Mouse (Mus musculus): Measurements from ENCODE around the gene Sec24d. TPM values are rescaled to one million over a fixed set of nuclear protein-coding genes. Genes with fewer than 3 reads are reported as not detected.
"Not testable (repeated sequence)": the region's sequence is repeated elsewhere in the genome, so short reads cannot be mapped to it uniquely, and the experiment has no call there.

The Sec24d gene
- polyA plus RNA-seq, 1 experiment from 2014 or later, result 88.0 TPM

DNA sequence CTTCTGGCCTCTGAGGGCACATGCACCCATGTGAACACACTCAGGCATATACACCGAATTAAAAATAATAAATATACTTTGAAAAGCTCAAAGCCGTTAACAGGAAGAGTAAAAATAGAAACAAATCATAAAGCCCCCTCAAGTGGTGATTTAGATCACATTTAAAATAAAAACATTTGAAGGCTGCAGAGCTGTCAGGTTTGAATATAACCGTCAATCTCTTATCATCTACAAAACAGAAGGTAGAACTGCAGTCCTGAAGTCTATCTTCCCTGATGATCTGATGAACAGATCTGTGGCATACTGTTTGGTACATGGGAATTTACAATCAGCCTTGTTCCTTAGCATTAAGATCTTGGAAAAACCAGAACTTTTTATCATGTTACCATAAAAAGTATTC lies 109.3 kb downstream of the Sec24d start:
- Histone ChIP-seq H3K4me3 (ENCODE audit: low read depth, low read length) (no peak overlapping the region), H3K9ac (ENCODE audit: low read length) (no peak overlapping the region), H3K9me3 (ENCODE audit: control insufficient read depth, low read length) (no peaks in the 10 kb centered on the region), H3K27ac (ENCODE audit: low read depth) (no peak overlapping the region), H3K36me3 (ENCODE audit: control insufficient read depth, insufficient read depth, low read length) (peaks cover 54% of the 10 kb centered on the region), H3K27me3 (replicated peaks; ENCODE audit: control insufficient read depth, insufficient read depth, low read length) (no peaks in the 10 kb centered on the region), H3K4me1 (replicated peaks; ENCODE audit: control insufficient read depth, insufficient read depth, low read length) (no peaks in the 10 kb centered on the region), H3K4me2 (ENCODE audit: low read length) (no peak overlapping the region)
- ATAC-seq (replicated peaks; ENCODE audit: low FRiP score, low TSS enrichment, low read depth) (no peak), DNase-seq (ENCODE audit: low spot score) (no peak)
- 92% methylated on average over 3 of the region's 3 CpGs for WGBS

DNA sequence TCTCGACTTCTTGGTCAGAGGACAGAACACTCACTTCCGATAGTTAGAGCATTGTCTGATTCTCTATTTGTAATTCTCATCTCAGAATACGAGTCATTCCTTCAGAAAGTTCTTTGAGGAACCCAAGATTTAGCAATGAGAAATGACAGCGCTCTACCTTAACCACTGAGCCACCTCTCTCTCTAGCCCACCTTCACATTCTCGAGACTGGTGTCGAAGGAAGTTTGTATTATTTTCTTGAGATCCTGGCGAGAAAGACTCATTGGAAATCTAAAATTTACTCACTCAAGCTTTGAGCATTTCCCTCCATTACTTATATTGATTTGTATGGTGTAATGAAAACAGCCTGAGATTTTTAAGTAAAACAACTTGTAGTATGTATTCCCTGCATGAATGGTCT lies 117.2 kb downstream of the Sec24d start:
- 88% methylated on average over 7 of the region's 7 CpGs for WGBS
- DNase-seq (ENCODE audit: low spot score) (no peak), ATAC-seq (replicated peaks; ENCODE audit: low FRiP score, low TSS enrichment, low read depth) (no peak)
- H3K4me3 ChIP-seq (ENCODE audit: low read depth, low read length), result no peak overlapping the region
- H3K27me3 ChIP-seq (replicated peaks; ENCODE audit: control insufficient read depth, insufficient read depth, low read length), result no peaks in the 10 kb centered on the region
- peak overlapping the region; percentile 79 for H3K4me2 ChIP-seq (ENCODE audit: low read length)
- no peak overlapping the region for H3K27ac ChIP-seq (ENCODE audit: low read depth)
- H3K36me3 ChIP-seq (ENCODE audit: control insufficient read depth, insufficient read depth, low read length), result peaks cover 18% of the 10 kb centered on the region
- no peaks in the 10 kb centered on the region for H3K9me3 ChIP-seq (ENCODE audit: control insufficient read depth, low read length)
- peaks cover 13% of the 10 kb centered on the region for H3K4me1 ChIP-seq (replicated peaks; ENCODE audit: control insufficient read depth, insufficient read depth, low read length)
- peak overlapping the region; percentile 54; the same call in 1 of the 2 replicates for H3K9ac ChIP-seq (ENCODE audit: low read length)

DNA sequence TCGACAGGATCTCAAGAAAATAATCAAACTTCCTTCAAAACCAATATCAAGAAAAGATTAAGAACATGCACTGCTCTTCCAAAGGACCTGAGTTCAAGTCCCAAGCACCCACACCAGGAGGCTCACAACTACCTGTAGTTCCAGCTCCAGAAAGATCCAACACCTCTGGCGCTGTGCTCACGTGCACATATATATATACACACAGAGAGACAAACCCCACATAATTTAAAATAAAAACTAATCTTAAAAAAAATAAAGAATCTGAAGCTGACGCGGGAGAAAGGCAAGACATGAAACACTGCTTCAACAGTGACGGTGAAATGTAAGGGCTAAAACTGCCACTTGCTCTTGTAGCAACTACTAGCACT lies 117.8 kb downstream of the Sec24d start:
- Histone ChIP-seq H3K27ac (ENCODE audit: low read depth) (peak overlapping the region; percentile 78; the same call in 1 of the 2 replicates), H3K9ac (ENCODE audit: low read length) (peak overlapping the region; percentile 54), H3K4me2 (ENCODE audit: low read length) (peak overlapping the region; percentile 79), H3K36me3 (ENCODE audit: control insufficient read depth, insufficient read depth, low read length) (peaks cover 12% of the 10 kb centered on the region), H3K4me1 (replicated peaks; ENCODE audit: control insufficient read depth, insufficient read depth, low read length) (peaks cover 13% of the 10 kb centered on the region), H3K9me3 (ENCODE audit: control insufficient read depth, low read length) (no peaks in the 10 kb centered on the region), H3K27me3 (replicated peaks; ENCODE audit: control insufficient read depth, insufficient read depth, low read length) (no peaks in the 10 kb centered on the region), H3K4me3 (ENCODE audit: low read depth, low read length) (peak overlapping the region; percentile 51)
- WGBS, result 8% methylated on average over 6 of the region's 6 CpGs
- ATAC-seq (replicated peaks; ENCODE audit: low FRiP score, low TSS enrichment, low read depth), result 0 out of 2 replicates have a peak, but pooled peaks have one; percentile 0
- DNase-seq (ENCODE audit: low spot score), result no peak

DNA sequence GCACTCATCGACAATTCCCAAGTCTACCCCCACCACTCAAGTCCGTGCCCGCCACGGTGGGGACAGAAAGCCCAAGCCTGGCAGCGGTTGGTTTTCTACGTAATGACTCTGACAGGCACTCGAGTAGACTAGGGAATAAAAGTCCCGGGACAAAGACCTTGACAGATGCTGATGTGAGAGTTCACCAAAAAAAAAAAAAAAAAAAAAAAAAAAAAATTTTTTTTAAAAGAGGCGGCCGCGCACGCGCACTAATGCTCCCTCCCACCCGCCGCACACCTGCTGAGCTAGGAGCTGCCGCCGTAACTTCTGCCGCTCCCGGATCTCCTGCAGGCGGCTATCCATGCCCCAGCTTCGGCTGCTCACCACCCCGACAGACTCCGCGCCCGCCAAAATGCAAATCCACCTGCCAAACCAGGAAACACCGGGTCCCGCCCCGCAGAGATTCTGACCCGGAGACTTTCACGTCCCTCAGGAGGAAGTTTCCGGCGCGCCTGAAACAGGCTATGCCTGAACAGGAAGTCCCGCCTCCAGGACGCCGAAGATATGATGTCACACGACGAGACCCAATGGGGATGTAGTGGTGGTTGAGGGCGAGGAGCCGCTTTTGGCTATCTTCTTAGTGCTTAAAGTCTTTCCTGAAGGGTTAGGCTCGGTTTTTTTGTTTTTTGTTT lies 118.4 kb downstream of the Sec24d start, which contains the start of gene Mettl14:
Gene Mettl14, minus strand, starts transcription at position 623 of the 671 bp plus-strand sequence.
- H3K4me1 ChIP-seq (replicated peaks; ENCODE audit: control insufficient read depth, insufficient read depth, low read length), result peaks cover 13% of the 10 kb centered on the region
- peak within 1 kb of the TSS; percentile 78; the same call in 1 of the 2 replicates for H3K27ac ChIP-seq (ENCODE audit: low read depth)
- H3K27me3 ChIP-seq (replicated peaks; ENCODE audit: control insufficient read depth, insufficient read depth, low read length), result no peaks in the 10 kb centered on the region
- DNase-seq (ENCODE audit: low spot score) (peak; percentile 98), ATAC-seq (replicated peaks; ENCODE audit: low FRiP score, low TSS enrichment, low read depth) (peak; percentile 99)
- WGBS, result under 1% methylated on average over 35 of the region's 41 CpGs
- H3K4me3 ChIP-seq (ENCODE audit: low read depth, low read length), result peak within 1 kb of the TSS; percentile 51
- peak within 1 kb of the TSS; percentile 54 for H3K9ac ChIP-seq (ENCODE audit: low read length)
- H3K36me3 ChIP-seq (ENCODE audit: control insufficient read depth, insufficient read depth, low read length), result peaks cover 9% of the 10 kb centered on the region
- H3K9me3 ChIP-seq (ENCODE audit: control insufficient read depth, low read length), result no peaks in the 10 kb centered on the region
- H3K4me2 ChIP-seq (ENCODE audit: low read length), result peak within 1 kb of the TSS; percentile 79

DNA sequence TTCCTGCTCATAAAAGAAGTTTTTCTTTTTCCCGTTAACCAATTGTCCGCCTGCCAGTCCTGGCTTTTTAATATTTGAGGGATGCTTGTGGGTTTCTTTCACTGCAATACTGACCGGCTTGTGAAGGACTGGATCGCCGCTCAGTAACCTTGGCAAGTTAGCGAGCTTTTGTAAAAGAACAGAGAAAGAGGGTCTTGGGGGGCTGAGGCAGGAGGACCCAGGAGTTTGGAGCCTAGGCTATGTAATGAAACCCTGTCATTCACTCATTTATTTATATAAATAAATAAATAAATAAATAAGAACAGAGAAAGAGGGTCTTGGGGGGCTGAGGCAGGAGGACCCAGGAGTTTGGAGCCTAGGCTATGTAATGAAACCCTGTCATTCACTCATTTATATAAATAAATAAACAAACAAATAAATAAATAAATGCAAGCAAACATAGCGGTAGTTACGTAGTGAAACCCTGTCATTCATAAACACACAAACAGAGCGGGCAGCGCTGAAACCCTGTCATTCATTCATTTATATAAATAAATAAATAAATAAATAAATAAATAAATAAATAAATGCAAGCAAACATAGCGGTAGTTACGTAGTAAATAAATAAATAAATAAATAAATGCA lies 119.0 kb downstream of the Sec24d start:
- peak overlapping the region; percentile 79 for H3K4me2 ChIP-seq (ENCODE audit: low read length)
- H3K4me1 ChIP-seq (replicated peaks; ENCODE audit: control insufficient read depth, insufficient read depth, low read length), result peaks cover 13% of the 10 kb centered on the region
- H3K9ac ChIP-seq (ENCODE audit: low read length), result peak overlapping the region; percentile 54; the same call in 1 of the 2 replicates
- peak overlapping the region; percentile 51 for H3K4me3 ChIP-seq (ENCODE audit: low read depth, low read length)
- peak; percentile 84 for ATAC-seq (replicated peaks; ENCODE audit: low FRiP score, low TSS enrichment, low read depth)
- H3K27ac ChIP-seq (ENCODE audit: low read depth), result peak overlapping the region; percentile 78; the same call in 1 of the 2 replicates
- not testable (repeated sequence) for H3K9me3 ChIP-seq (ENCODE audit: control insufficient read depth, low read length); DNase-seq (ENCODE audit: low spot score); H3K36me3 ChIP-seq (ENCODE audit: control insufficient read depth, insufficient read depth, low read length); H3K27me3 ChIP-seq (replicated peaks; ENCODE audit: control insufficient read depth, insufficient read depth, low read length)
- 17% methylated on average over 12 of the region's 12 CpGs for WGBS

DNA sequence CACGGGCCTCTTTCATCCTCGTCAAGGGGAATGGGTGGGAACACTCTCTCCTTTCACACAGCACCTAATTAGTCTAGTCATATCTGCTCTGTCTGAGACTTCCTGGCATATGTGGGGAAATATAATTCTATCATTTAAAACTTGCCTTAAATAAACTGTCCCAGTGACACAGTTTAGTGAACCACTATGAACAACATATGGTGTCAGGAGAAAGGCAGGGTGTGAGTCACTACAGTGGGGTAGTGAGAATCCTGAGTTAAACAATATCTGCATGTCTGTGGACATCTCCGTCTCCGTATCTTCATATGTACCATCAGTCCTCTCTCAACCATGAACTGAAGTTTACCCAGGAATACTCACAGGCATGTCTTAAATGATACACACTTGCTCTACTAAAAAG lies 123.9 kb downstream of the Sec24d start:
- Histone ChIP-seq H3K36me3 (ENCODE audit: control insufficient read depth, insufficient read depth, low read length) (no peaks in the 10 kb centered on the region), H3K4me2 (ENCODE audit: low read length) (no peak overlapping the region), H3K9ac (ENCODE audit: low read length) (no peak overlapping the region), H3K4me1 (replicated peaks; ENCODE audit: control insufficient read depth, insufficient read depth, low read length) (no peaks in the 10 kb centered on the region), H3K4me3 (ENCODE audit: low read depth, low read length) (no peak overlapping the region), H3K27ac (ENCODE audit: low read depth) (no peak overlapping the region), H3K9me3 (ENCODE audit: control insufficient read depth, low read length) (no peaks in the 10 kb centered on the region), H3K27me3 (replicated peaks; ENCODE audit: control insufficient read depth, insufficient read depth, low read length) (no peaks in the 10 kb centered on the region)
- ATAC-seq (replicated peaks; ENCODE audit: low FRiP score, low TSS enrichment, low read depth) (no peak), DNase-seq (ENCODE audit: low spot score) (no peak)
- WGBS, result 76% methylated on average over 4 of the region's 4 CpGs

DNA sequence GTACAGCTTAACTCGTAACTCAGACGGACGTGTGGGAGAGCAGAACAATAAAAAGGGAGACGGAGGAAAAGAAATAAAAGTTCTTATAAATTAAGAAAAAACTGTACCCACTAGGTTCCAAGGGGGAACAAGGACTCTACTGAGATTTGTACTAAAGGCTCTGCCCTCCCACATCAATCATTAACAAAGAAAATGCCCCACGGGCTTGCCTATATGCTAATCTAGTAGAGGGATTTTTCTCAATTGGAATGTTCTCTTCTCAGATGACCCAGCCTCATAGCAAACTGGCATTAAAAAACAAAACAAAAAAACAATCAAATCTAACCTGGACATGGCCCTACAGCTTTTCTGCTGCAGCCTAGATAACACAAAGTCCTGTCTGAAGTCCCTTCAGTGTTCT lies 128.4 kb downstream of the Sec24d start:
- H3K9me3 ChIP-seq (ENCODE audit: control insufficient read depth, low read length), result no peaks in the 10 kb centered on the region
- 83% methylated on average over 5 of the region's 5 CpGs for WGBS
- no peaks in the 10 kb centered on the region for H3K27me3 ChIP-seq (replicated peaks; ENCODE audit: control insufficient read depth, insufficient read depth, low read length)
- no peak overlapping the region for H3K4me2 ChIP-seq (ENCODE audit: low read length)
- H3K9ac ChIP-seq (ENCODE audit: low read length), result no peak overlapping the region
- DNase-seq (ENCODE audit: low spot score) (no peak), ATAC-seq (replicated peaks; ENCODE audit: low FRiP score, low TSS enrichment, low read depth) (no peak)
- H3K36me3 ChIP-seq (ENCODE audit: control insufficient read depth, insufficient read depth, low read length), result no peaks in the 10 kb centered on the region
- no peak overlapping the region for H3K27ac ChIP-seq (ENCODE audit: low read depth)
- no peak overlapping the region for H3K4me3 ChIP-seq (ENCODE audit: low read depth, low read length)
- H3K4me1 ChIP-seq (replicated peaks; ENCODE audit: control insufficient read depth, insufficient read depth, low read length), result no peaks in the 10 kb centered on the region

DNA sequence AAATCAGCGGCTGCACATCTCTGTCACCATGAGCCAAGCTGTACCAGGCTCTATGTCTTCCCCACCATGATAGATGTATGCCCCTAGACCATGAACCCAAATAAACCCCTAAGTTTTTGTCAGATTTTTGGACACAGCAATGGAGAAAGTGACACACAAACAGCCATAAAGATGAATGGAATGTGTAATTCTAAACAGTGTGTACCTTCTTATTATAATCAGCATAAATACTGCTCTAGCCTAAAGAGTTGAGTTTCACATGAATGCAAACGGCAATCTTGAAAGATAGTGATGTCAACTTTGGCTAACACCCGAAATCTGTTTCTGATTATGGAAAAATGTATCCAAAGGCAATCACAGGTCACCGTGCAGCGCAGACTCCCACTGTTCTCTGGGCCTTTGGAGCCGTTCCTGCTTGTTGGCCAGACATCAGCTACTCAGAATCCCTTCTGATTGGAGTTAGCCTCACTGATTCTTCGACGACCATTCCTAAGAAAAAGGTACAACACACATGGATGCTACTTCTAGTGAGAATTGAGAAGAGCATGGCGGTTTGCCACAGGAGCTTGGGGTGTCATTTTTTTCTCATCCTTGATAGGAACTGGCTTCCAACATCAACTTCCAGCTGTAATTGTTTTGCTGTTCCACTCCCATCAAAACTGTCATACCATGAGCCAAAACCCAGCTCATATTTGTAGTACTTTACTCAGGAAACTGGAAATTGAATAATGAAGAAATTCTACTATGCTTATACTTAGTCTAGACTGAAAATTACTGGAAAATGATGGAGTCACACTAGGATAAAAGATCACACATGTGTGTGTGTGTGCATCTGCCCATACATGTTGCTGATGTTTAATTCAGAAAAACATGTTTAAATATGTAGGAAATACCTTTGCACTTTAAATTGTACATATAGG lies 130.6 kb downstream of the Sec24d start:
- Histone ChIP-seq H3K9ac (ENCODE audit: low read length) (no peak overlapping the region), H3K4me3 (ENCODE audit: low read depth, low read length) (no peak overlapping the region), H3K4me1 (replicated peaks; ENCODE audit: control insufficient read depth, insufficient read depth, low read length) (no peaks in the 10 kb centered on the region), H3K27me3 (replicated peaks; ENCODE audit: control insufficient read depth, insufficient read depth, low read length) (no peaks in the 10 kb centered on the region), H3K36me3 (ENCODE audit: control insufficient read depth, insufficient read depth, low read length) (no peaks in the 10 kb centered on the region), H3K27ac (ENCODE audit: low read depth) (no peak overlapping the region), H3K4me2 (ENCODE audit: low read length) (no peak overlapping the region), H3K9me3 (ENCODE audit: control insufficient read depth, low read length) (no peaks in the 10 kb centered on the region)
- 81% methylated on average over 9 of the region's 9 CpGs for WGBS
- ATAC-seq (replicated peaks; ENCODE audit: low FRiP score, low TSS enrichment, low read depth) (no peak), DNase-seq (ENCODE audit: low spot score) (no peak)
